Mouse (Mus musculus) ovary, postnatal 10 days (tissue): ENCODE measurements around the gene Thegl.
"Not testable (repeated sequence)": the region's sequence is repeated elsewhere in the genome, so short reads cannot be mapped to it uniquely, and the experiment has no call there.

Experiments
- DNase-seq: peaks from one replicate; pipeline ENCODE4 v3.0.0; 2022; ENCODE audit warnings: low spot score

Thegl gene

GRCm38 (mm10) chr5:77094510-77095491 is 79.0 kb downstream of the Thegl start:
- peak; percentile 38 for DNase-seq

- DNase-seq, result not testable (repeated sequence)
Measured at GRCm38 (mm10) chr5:77096194-77096593, 80.4 kb downstream of the Thegl start.

GRCm38 (mm10) chr5:77097686-77098085 is 81.9 kb downstream of the Thegl start:
- DNase-seq, result no peak

- DNase-seq, result no peak
Measured at GRCm38 (mm10) chr5:77098874-77099273, 83.1 kb downstream of the Thegl start.

- no peak for DNase-seq
Measured at GRCm38 (mm10) chr5:77099317-77099996, 83.6 kb downstream of the Thegl start.

- DNase-seq, result no peak
Measured at GRCm38 (mm10) chr5:77099997-77100380, 84.2 kb downstream of the Thegl start.

GRCm38 (mm10) chr5:77100691-77101090 is 84.9 kb downstream of the Thegl start:
- no peak for DNase-seq

- DNase-seq, result no peak
Measured at GRCm38 (mm10) chr5:77102522-77103365, 86.9 kb downstream of the Thegl start.

GRCm38 (mm10) chr5:77107146-77107822 is 91.5 kb downstream of the Thegl start:
- DNase-seq, result no peak

GRCm38 (mm10) chr5:77108806-77109205 is 93.0 kb downstream of the Thegl start:
- DNase-seq, result no peak

- DNase-seq, result no peak
Measured at GRCm38 (mm10) chr5:77109814-77110213, 94.0 kb downstream of the Thegl start.
